Mouse (Mus musculus): ENCODE data around the gene Lnpep.
"Not testable (repeated sequence)": the region's sequence is repeated elsewhere in the genome, so short reads cannot be mapped to it uniquely, and the experiment has no call there.

The Lnpep gene

DNA sequence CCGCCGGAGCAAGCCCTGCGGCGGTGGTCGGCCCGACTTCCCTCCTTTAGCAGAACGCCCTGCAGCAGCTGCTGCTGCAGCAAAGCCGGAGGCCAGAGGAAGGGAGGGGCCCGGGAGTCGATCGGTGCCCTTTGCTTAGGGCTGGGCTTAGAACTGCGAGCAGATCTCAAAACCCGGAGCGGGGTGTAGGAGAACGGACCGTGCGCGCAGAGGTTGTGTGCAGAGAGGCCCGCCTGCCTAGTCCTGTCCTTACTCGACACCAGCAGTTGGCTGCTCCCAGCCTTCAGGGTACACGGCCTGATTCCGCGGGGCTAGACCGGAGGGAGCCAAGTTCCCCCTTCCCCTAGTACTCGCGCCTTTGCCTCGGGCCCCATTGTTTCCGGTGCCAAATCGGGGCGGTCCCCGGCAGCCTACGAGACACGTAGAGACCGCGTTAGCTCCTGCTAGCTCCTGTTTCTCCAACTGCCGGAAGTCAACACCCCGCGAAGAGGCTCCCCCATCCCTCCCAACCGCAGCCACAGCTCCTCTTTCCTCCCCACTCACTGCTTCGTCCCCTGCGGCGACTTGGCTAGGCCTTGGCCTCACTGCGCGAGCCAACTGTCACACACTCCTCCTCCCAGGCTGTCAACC lies at the start of gene Lnpep:
Lnpep (minus strand) TSS at position 94 of the 630 bp plus-strand sequence.
- peak; percentile 34 for DNase-seq (ENCODE audit: extremely low read depth, low read depth, low spot score)

DNA sequence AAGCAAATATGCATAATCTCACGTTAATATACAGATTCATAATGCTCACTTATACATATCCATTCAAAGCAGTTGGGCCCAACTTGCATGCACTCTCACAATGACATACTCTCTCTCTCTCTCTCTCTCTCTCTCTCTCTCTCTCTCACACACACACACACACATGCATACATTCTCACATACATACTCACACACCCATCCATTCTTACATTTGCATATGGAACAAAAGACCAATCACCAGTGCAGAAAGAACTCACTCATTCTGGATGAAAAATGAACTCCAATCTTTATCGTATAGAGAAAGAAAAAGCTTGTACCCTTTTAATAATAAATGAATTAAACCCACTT lies 31.0 kb upstream of the Lnpep start:
- DNase-seq (ENCODE audit: extremely low read depth, low read depth, low spot score): no peak

DNA sequence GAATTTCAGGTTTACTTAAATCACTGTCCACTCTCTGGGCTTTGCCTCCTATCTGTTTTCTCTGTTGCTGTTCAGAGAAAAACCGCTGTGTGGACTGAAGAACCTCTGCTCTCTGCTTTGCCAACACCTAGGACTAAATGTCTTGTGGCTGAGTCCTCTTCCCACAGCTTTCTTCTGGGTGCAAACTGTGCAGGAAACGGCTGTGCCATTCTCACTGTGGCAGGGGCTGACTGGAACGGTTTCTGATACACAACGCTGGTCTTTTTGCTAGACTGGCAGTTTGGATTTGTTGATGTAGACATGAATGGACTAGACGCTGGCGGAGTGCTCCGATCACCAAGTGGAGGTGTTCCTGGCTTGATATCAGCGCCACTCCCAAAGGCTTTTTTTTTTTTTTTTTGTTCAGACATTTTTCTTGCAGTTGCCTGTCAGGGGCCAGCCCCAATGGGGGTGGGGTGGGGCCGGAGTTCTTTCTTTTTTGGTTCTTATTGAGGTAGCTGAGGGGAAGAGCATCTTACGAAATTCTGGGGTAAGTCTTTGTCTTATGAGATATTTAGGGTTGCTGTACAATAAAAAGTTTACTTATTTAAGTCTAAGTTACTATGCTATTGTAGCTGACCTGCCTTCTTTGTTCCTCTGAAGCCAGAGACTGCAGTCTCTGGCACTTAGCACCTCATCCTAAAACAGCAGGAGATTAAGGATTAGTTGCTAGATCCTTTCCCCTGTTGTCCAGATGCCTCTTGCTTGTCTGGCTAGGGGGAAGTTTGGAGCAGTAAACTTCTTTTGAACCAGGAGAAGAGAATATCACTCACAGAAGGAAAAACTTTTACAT lies 30.4 kb upstream of the Lnpep start:
- DNase-seq (ENCODE audit: extremely low read depth, low read depth, low spot score): no peak

- no peak for DNase-seq (ENCODE audit: extremely low read depth, low read depth, low spot score)
These were observed 27.7 kb upstream of the Lnpep start for GRCm38 (mm10) chr17:17652570-17652969.

DNA sequence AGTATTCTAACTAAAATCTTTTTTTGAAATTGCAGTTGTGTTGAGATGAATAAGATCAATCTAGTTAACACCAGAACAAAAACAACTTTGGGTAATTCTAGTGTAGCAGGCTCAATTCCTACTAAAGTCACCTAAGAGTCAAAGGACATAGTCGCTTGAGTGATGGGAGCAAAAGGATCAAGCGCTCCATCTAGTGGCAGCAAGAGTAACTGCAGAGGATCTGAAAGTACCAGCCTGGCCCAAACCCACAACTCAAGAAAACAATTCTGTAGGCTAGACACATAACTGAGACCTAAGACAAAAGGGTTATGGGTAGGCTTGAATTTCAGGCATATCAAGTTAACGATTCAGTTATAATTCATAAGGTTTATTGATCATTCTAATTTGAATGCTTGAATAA lies 20.9 kb upstream of the Lnpep start:
- no peak for DNase-seq (ENCODE audit: extremely low read depth, low read depth, low spot score)

- DNase-seq (ENCODE audit: extremely low read depth, low read depth, low spot score): no peak
These were observed 12.5 kb upstream of the Lnpep start for GRCm38 (mm10) chr17:17637387-17637786.

GRCm38 (mm10) chr17:17636147-17636546 lies 11.3 kb upstream of the Lnpep start:
- DNase-seq (ENCODE audit: extremely low read depth, low read depth, low spot score): no peak

- DNase-seq (ENCODE audit: extremely low read depth, low read depth, low spot score): no peak
These were observed 9.2 kb upstream of the Lnpep start for GRCm38 (mm10) chr17:17634033-17634432.

- no peak for DNase-seq (ENCODE audit: extremely low read depth, low read depth, low spot score)
These were observed 7.1 kb upstream of the Lnpep start for GRCm38 (mm10) chr17:17631985-17632384.

DNA sequence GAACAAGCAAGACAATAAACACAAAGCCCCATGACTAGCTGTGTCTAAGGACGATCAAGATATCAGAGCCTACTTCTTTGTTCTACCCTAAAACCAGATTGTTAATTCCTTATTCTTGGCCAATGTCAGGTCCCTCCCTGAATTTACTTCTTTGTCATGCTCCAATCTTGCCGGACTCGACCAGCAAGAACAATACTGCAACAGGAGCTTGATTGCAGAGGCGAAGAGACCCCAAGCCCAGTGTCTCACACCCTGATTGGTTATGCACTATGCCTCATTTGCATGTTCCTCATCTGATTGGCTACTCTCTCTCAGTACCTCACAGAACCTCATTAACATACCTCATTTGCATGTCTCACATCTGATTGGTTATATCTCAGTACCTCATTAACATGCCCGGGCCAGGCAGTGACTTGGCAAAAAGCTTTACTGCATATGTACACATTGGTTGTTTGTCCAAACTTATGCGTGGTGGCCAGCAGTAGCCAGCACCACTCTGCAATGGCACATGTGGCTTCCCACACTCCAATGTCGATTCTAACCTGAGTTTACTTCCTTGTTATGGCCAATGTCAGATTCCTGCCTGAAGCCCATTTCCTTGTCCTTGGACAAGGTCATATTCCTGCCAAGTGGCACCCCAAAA lies 3.5 kb upstream of the Lnpep start:
- not testable (repeated sequence) for DNase-seq (ENCODE audit: extremely low read depth, low read depth, low spot score)

- DNase-seq (ENCODE audit: extremely low read depth, low read depth, low spot score): no peak
These were observed 2.7 kb upstream of the Lnpep start for GRCm38 (mm10) chr17:17627558-17627957.

DNA sequence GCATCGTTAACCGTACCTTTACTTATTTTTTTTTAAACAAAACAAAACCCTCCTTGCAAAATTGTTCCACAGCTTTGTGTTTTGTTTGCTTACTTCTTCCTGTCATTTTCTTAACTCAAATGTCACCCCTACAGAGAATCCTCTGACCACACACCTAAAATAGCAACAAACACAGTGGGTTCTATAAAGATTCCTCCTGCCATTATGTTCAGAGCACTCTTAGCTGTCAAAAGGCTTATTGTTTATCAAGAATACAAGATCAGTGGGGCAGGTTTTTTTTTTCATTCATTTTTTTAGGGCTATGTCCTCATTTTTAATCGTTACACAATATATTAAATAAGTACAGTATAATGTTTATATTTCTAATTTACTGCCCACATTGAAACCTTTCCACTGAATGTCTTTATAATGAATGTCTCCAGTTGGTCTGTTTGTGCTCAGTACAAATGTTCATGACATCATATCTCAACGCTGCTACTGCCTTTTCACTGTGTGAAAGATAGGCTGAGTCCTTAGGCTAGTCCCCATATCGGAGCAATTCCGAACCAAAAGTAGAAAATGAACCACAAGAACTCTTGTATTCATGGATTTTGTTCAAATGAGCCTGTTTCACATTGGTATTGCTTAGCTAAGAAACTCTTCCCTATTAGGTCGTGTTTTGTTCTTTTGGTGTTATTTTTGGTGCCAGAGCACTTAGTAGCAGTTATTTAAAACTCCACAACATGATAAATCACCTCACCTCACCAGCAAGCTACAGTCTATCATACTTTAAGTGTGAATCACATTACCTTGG lies 1.2 kb upstream of the Lnpep start:
- DNase-seq (ENCODE audit: extremely low read depth, low read depth, low spot score): no peak

DNA sequence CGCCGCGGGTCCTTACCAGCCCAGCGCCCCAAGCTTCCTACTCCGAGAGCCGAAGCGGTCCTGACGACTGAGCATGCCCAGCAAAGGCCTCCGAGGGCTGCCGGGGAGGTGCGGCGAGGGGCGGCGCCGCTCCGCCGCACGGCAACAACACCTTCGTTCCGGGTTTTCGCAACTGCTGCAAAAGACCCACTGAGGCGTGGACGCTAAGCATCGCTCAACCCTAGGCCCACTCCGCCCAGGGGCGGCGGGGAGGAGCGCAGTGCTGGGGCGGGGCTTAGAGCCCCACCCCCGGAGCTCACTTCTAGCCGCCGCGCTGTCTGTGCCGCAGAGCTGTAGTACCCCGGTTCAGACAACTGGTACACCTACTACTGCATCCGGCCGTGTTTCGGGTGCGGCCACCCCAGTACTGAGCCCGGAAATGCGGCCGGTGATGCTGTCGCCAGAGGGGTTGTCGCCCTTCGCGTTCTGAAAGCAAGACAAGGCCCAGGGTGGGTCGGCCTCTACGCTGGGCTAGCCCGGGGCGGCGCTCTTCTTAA lies 361 bp downstream of the Lnpep start:
- DNase-seq (ENCODE audit: extremely low read depth, low read depth, low spot score): peak; percentile 61

GRCm38 (mm10) chr17:17623890-17624420 lies 895 bp downstream of the Lnpep start:
- no peak for DNase-seq (ENCODE audit: extremely low read depth, low read depth, low spot score)

GRCm38 (mm10) chr17:17623221-17623889 lies 1.5 kb downstream of the Lnpep start:
- DNase-seq (ENCODE audit: extremely low read depth, low read depth, low spot score): no peak

- DNase-seq (ENCODE audit: extremely low read depth, low read depth, low spot score): no peak
These were observed 2.3 kb downstream of the Lnpep start for GRCm38 (mm10) chr17:17622576-17622975.

DNA sequence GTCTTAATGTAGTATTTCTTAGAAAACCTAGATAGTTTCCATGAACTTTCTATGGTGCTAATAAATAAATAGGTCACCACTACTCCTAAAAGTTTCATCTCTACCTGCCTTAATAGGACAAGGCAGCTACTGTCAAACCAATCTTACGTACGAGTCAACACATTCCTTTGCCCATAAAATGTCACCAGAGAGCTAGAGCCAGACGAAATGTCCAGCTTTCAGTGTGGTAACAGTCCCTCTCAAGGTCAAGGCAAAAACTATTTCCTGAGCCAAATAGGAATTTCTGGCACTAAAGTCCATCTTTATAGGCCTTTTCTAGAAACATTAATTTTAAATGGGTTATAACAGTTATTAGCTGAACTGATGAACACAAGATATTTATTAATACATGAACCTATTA lies 3.3 kb downstream of the Lnpep start:
- DNase-seq (ENCODE audit: extremely low read depth, low read depth, low spot score): no peak

- no peak for DNase-seq (ENCODE audit: extremely low read depth, low read depth, low spot score)
These were observed 6.4 kb downstream of the Lnpep start for GRCm38 (mm10) chr17:17618463-17618862.

GRCm38 (mm10) chr17:17617440-17618204 lies 7.2 kb downstream of the Lnpep start:
- DNase-seq (ENCODE audit: extremely low read depth, low read depth, low spot score): no peak
